In the genomic region with DNA sequence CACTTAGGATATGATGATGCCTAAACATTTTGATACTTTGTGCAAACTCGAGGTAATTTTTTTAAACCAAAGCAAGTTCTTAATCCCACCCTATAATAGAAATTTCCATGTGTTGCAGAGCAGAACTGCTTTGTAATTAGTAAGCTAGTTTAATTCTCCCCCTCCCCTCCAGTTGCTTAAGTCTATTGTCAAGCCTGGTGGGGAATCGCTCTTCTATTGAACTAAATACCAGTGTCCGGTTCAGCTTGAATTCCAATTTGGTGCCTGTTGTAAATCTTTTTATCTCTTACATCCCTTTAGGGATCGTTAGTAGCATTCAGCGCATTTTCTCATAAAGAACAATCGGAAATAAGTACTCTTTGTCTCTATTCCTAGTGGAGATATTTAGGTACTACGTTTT, we compare ENCODE assay signal across 9 mouse cellular contexts. TPM values are rescaled to one million over a fixed set of nuclear protein-coding genes. Genes with fewer than 3 reads are reported as not detected.
DNase-seq lines count a peak whose midpoint lies in the region; ATAC-seq and TF ChIP-seq lines count a peak whose summit lies in the region.
"Had no signal": no experiment of that assay in that cellular context is flagged by ENCODE, and none has a peak within 500 bp of the region (broad histone marks: within the 10 kb centered on the region; RNA-seq: fewer than 3 reads in every experiment).

No protein-coding gene starts in this region.

- ATAC-seq in kidney, embryonic 15.5 days (replicated peaks; ENCODE audit: low FRiP score) = no peak
- ATAC-seq in intestine, embryonic 14.5 days (replicated peaks; ENCODE audit: low FRiP score, low TSS enrichment, low read depth) = no peak
- ATAC-seq: Patski had no signal

- no peak for DNase-seq in kidney, adult 18-20 months
- DNase-seq in embryo, embryonic 9.5 days (ENCODE audit: extremely low spot score) = peak; percentile 19
- no peak for DNase-seq in intestine, embryonic 14.5 days (ENCODE audit: low spot score)
- no peak for DNase-seq in right cerebral cortex, postnatal 10 days (ENCODE audit: low spot score in 2 of 2)
- no peak for DNase-seq in kidney, postnatal 36 days
- DNase-seq in layer of hippocampus, adult 18-20 months (ENCODE audit: low spot score in 2 of 2) = no peak

- peaks cover 26% of the 10 kb centered on the region for H3K4me1 ChIP-seq in kidney, embryonic 15.5 days
- peaks cover 15% of the 10 kb centered on the region for H3K4me1 ChIP-seq in intestine, embryonic 14.5 days (replicated peaks; ENCODE audit: control insufficient read depth, insufficient read depth, low read length)

- peaks cover 58% of the 10 kb centered on the region for H3K79me2 ChIP-seq in myocyte (ENCODE audit: control insufficient read depth, insufficient read depth)

- H3K27ac ChIP-seq in kidney, embryonic 15.5 days = no peak overlapping the region
- H3K27ac ChIP-seq in intestine, embryonic 14.5 days (ENCODE audit: low read depth) = no peak overlapping the region

- H3K27me3 ChIP-seq in kidney, embryonic 15.5 days = no peaks in the 10 kb centered on the region
- H3K27me3 ChIP-seq in intestine, embryonic 14.5 days (replicated peaks; ENCODE audit: control insufficient read depth, insufficient read depth, low read length) = no peaks in the 10 kb centered on the region
- H3K27me3 ChIP-seq in myocyte (ENCODE audit: control insufficient read depth, insufficient read depth, insufficient read length) = no peaks in the 10 kb centered on the region
- H3K27me3 ChIP-seq: Patski had no signal

- H3K36me3 ChIP-seq in kidney, embryonic 15.5 days = peaks cover 11% of the 10 kb centered on the region
- peaks cover 11% of the 10 kb centered on the region for H3K36me3 ChIP-seq in intestine, embryonic 14.5 days (ENCODE audit: control insufficient read depth, insufficient read depth, low read length)
- no peaks in the 10 kb centered on the region for H3K36me3 ChIP-seq in myocyte (ENCODE audit: control insufficient read depth, insufficient read depth)

- H3ac ChIP-seq in myocyte (ENCODE audit: control insufficient read depth, insufficient read length) = no peak overlapping the region

- no peaks in the 10 kb centered on the region for H3K9me3 ChIP-seq in kidney, embryonic 15.5 days (replicated peaks)
- H3K9me3 ChIP-seq in intestine, embryonic 14.5 days (ENCODE audit: control insufficient read depth, low read length) = no peaks in the 10 kb centered on the region

- no peak for TF ChIP-seq POLR2A in myocyte (IDR thresholded peaks at IDR 0.05; ENCODE audit: insufficient read length, low read depth)

- H3K4me2 ChIP-seq in kidney, embryonic 15.5 days = peak overlapping the region; percentile 73
- H3K4me2 ChIP-seq in intestine, embryonic 14.5 days (ENCODE audit: low read length) = peak overlapping the region; percentile 66
- peak overlapping the region; percentile 93 for H3K4me2 ChIP-seq in myocyte (ENCODE audit: low read depth)

- H3K4me3 ChIP-seq in kidney, embryonic 15.5 days (replicated peaks) = peak overlapping the region; percentile 74
- H3K4me3 ChIP-seq in intestine, embryonic 14.5 days (ENCODE audit: low read depth, low read length) = peak overlapping the region; percentile 78; the same call in 1 of the 2 replicates
- peak overlapping the region; percentile 69 for H3K4me3 ChIP-seq in myocyte

- 24% methylated on average over 7 of the region's 7 CpGs for WGBS in kidney, embryonic 15.5 days
- 42% methylated on average over 7 of the region's 7 CpGs for WGBS in intestine, embryonic 14.5 days

- peak overlapping the region; percentile 85; the same call in 1 of the 2 replicates for H3K9ac ChIP-seq in kidney, embryonic 15.5 days
- peak overlapping the region; percentile 89; the same call in 1 of the 2 replicates for H3K9ac ChIP-seq in intestine, embryonic 14.5 days (ENCODE audit: low read length)

TF ChIP-seq in myocyte, 11 proteins besides CTCF, POLR2A, EP300 and RAD21:
- TF ChIP-seq POLR2AphosphoS2 (IDR thresholded peaks at IDR 0.05; ENCODE audit: insufficient read length, low read depth) = no peak
- TF ChIP-seq CEBPB (IDR thresholded peaks at IDR 0.05; ENCODE audit: insufficient read depth, poor library complexity, severe bottlenecking) = no peak
- TF ChIP-seq SRF (IDR thresholded peaks at IDR 0.05; ENCODE audit: control insufficient read depth, insufficient read length, low read depth) = no peak
- no peak for TF ChIP-seq TCF12 (IDR thresholded peaks at IDR 0.05; ENCODE audit: insufficient read depth, poor library complexity, severe bottlenecking)
- no peak for TF ChIP-seq USF1 (IDR thresholded peaks at IDR 0.05; ENCODE audit: low read depth)
- TF ChIP-seq MYOG (IDR thresholded peaks at IDR 0.05; ENCODE audit: control insufficient read depth in 1 of 3, insufficient read depth in 1 of 3, insufficient read length in 2 of 3, low read depth in 2 of 3) = no peak
- no peak for TF ChIP-seq E2F4 (IDR thresholded peaks at IDR 0.05; ENCODE audit: insufficient read depth)
- TF ChIP-seq MYOD1 (IDR thresholded peaks at IDR 0.05; ENCODE audit: control insufficient read depth in 1 of 3, insufficient read length in 2 of 3, low read depth in 2 of 3) = no peak
- no peak for TF ChIP-seq MAX (IDR thresholded peaks at IDR 0.05; ENCODE audit: low read depth)
- TF ChIP-seq REST (IDR thresholded peaks at IDR 0.05; ENCODE audit: insufficient read depth, insufficient read length) = no peak
- no peak for TF ChIP-seq TCF3 (IDR thresholded peaks at IDR 0.05; ENCODE audit: insufficient read length, low read depth)

RNA-seq across cellular contexts. Expression of a gene that starts 1.9 kb away (rescaled TPM):
- 99.2 and 102 TPM in 2 replicates for polyA plus RNA-seq in kidney, embryonic 15.5 days (2015; fragmentation: Nextera tagmentation; extraction: Ambion mirVana)
- 123 and 133 TPM in 2 replicates for polyA plus RNA-seq in intestine, embryonic 14.5 days (2014; fragmentation: Nextera tagmentation; extraction: Ambion mirVana)
- polyA plus RNA-seq in myocyte (2012; fragmentation: generic; extraction: Trizol) = 75.7 TPM
- total RNA-seq in layer of hippocampus, adult 18-20 months (2021) = 100 to 1,000 TPM in 1 of 2 experiments, 10 to 100 TPM in 1; 97.1 to 102 TPM
